Mouse (Mus musculus) heart, embryonic 14.5 days (tissue): ENCODE results near the gene Pim1. TPM values are rescaled to one million over a fixed set of nuclear protein-coding genes. Genes with fewer than 3 reads are reported as not detected.
A peak's percentile ranks its signal among the peaks of the same experiment; 100 is the strongest.
"Not testable (repeated sequence)": the region's sequence is repeated elsewhere in the genome, so short reads cannot be mapped to it uniquely, and the experiment has no call there.

Experiments
- ATAC-seq: fragments of 200-750 bp; cut with Nextera tagmentation; 2 replicates; pipeline ENCODE4 v1.8.0; 2017; ENCODE audit warnings: low read depth, moderate TSS enrichment; ENCODE audit not compliant: insufficient number of reproducible peaks, insufficient read depth, low FRiP score
- H3K27ac ChIP-seq, 2 experiments: fragments of 200-500 bp in 1 of 2; fragments of 300-500 bp in 1 of 2; sonication (generic) in 1 of 2; replicated peaks in 1 of 2; 2 replicates each; pipeline ENCODE4 v1.5.1; 2012 to 2014; ENCODE audit warnings: low read depth in 2 of 2, low read length in 2 of 2, control low read depth in 1 of 2, mild to moderate bottlenecking in 1 of 2, mixed read lengths in 1 of 2; ENCODE audit not compliant: control insufficient read depth in 1 of 2, insufficient read depth in 1 of 2
- H3K27me3 ChIP-seq: fragments of 300-500 bp; sonication (generic); 2 replicates; pipeline ENCODE4 v1.6.1; 2014; ENCODE audit warnings: mild to moderate bottlenecking, low read length, control low read depth; ENCODE audit not compliant: control insufficient read depth, insufficient read depth
- H3K36me3 ChIP-seq: fragments of 300-500 bp; sonication (generic); 2 replicates; pipeline ENCODE4 v1.6.1; 2014; ENCODE audit warnings: mild to moderate bottlenecking, control low read depth, low read length, mixed read lengths; ENCODE audit not compliant: control insufficient read depth, insufficient read depth
- H3K4me1 ChIP-seq, 2 experiments: fragments of 200-500 bp in 1 of 2; fragments of 300-500 bp in 1 of 2; sonication (generic) in 1 of 2; 2 replicates each; pipeline ENCODE4 v1.6.1; 2012 to 2014; ENCODE audit warnings: low read length in 2 of 2, control low read depth in 1 of 2, mixed read lengths in 1 of 2; ENCODE audit not compliant: control insufficient read depth in 2 of 2, insufficient read depth in 2 of 2
- H3K4me2 ChIP-seq: fragments of 300-500 bp; sonication (generic); 2 replicates; pipeline ENCODE4 v1.6.1; 2014; ENCODE audit warnings: mild to moderate bottlenecking, low read length
- H3K4me3 ChIP-seq, 2 experiments: fragments of 200-500 bp in 1 of 2; fragments of 300-500 bp in 1 of 2; sonication (generic) in 1 of 2; 2 replicates each; pipeline ENCODE4 v1.5.1; 2012 to 2014; ENCODE audit warnings: low read length in 2 of 2, mild to moderate bottlenecking in 2 of 2, control low read depth in 1 of 2, low read depth in 1 of 2, moderate library complexity in 1 of 2; ENCODE audit not compliant: control insufficient read depth in 1 of 2, insufficient read depth in 1 of 2
- H3K9ac ChIP-seq: fragments of 300-500 bp; sonication (generic); 2 replicates; pipeline ENCODE4 v1.6.1; 2014; ENCODE audit warnings: mild to moderate bottlenecking, low read length
- H3K9me3 ChIP-seq: fragments of 300-500 bp; sonication (generic); 2 replicates; pipeline ENCODE4 v1.6.1; 2016; ENCODE audit warnings: low read length, control low read depth; ENCODE audit not compliant: control insufficient read depth
- WGBS: fragments of 180-500 bp; shearing (Covaris S2); extraction: QIAGEN DNeasy Blood & Tissue Kit; methylation state at CpG from one replicate; pipeline ENCODE4 v1.1.7; 2014; 5-methylcytosine and 5-hydroxymethylcytosine counted together
- polyA plus RNA-seq: library from polyadenylated mRNA; unstranded; fragments of >200 nt; fragmentation: Nextera tagmentation; extraction: Ambion mirVana; gene quantifications from 2 replicates; pipeline ENCODE4 v1.2.1, GENCODE M21; 2014

Gene Pim1
- polyA plus RNA-seq, 1 experiment from 2014 or later, result 16.5 TPM

DNA sequence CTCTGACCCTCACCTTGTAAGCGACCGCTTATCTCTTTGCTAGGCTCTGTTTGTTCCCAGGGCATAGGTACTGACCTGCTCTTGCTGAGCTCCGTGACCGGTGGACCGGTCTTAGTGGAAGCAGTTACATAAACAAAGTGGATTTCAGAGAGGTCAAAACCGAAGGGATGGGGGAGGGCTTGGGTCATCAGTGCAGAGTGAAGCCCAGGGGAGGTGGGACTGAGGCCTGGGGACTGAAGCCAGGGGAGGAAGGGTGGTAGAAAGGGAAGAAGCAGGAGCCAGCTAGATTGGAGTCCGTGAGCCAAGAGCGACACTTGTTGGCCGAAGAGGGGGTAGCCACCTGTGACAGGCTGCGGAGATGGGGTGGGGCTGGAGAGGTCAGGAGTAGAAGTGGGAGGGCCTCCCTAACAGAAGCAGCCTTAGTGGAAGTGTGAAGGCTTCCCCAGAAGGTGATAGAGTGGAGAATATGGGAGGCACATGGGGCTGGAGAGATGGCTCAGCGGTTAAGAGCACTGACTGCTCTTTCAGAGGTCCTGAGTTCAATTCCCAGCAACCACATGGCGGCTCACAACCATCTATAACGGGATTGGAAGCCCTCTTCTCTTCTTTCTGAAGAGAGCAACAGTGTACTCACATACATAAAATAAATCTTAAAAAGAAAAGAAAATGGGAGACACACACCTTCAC is 22.6 kb downstream of the Pim1 start:
- Histone ChIP-seq H3K27ac (no peak overlapping the region), H3K36me3 (no peaks in the 10 kb centered on the region), H3K4me1 (0 out of 4 replicates have a peak, but pooled peaks cover 0 to 2% of the 10 kb centered on the region in 2 experiments), H3K9me3 (no peaks in the 10 kb centered on the region), H3K4me2 (no peak overlapping the region), H3K9ac (no peak overlapping the region; the same call in 1 of the 2 replicates), H3K27me3 (no peaks in the 10 kb centered on the region), H3K4me3 (no peak overlapping the region)
- WGBS, result 33% methylated on average over 13 of the region's 13 CpGs
- ATAC-seq, result peak; percentile 76

- H3K36me3 ChIP-seq, result no peaks in the 10 kb centered on the region
- H3K27ac ChIP-seq, result no peak overlapping the region
- H3K27me3 ChIP-seq, result no peaks in the 10 kb centered on the region
- no peak overlapping the region for H3K9ac ChIP-seq
- ATAC-seq, result no peak
- H3K4me1 ChIP-seq, result 0 out of 4 replicates have a peak, but pooled peaks cover 0 to 2% of the 10 kb centered on the region in 2 experiments
- no peak overlapping the region for H3K4me2 ChIP-seq
- no peak overlapping the region for H3K4me3 ChIP-seq
- 4% methylated on average over 11 of the region's 11 CpGs for WGBS
- H3K9me3 ChIP-seq, result no peaks in the 10 kb centered on the region
Observed at GRCm38 (mm10) chr17:29514435-29514834, 23.9 kb downstream of the Pim1 start.

DNA sequence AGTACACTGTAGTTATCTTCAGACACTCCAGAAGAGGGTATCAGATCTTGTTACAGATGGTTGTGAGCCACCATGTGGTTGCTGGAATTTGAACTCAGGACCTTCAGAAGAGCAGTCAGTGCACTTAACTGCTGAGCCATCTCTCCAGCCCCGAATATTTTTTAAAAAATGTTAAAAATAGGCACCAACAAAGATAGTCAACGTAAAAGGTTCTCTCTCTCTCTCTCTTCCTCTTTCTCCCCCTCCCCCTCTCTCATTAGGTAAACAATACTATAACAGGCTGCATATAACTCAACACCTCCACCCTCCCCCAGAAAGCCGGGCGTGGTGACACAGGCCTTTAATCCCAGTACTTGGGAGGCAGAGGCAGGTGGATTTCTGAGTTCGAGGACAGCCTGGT is 28.1 kb downstream of the Pim1 start:
- WGBS, result 85% methylated on average over 5 of the region's 5 CpGs
- not testable (repeated sequence) for ATAC-seq

DNA sequence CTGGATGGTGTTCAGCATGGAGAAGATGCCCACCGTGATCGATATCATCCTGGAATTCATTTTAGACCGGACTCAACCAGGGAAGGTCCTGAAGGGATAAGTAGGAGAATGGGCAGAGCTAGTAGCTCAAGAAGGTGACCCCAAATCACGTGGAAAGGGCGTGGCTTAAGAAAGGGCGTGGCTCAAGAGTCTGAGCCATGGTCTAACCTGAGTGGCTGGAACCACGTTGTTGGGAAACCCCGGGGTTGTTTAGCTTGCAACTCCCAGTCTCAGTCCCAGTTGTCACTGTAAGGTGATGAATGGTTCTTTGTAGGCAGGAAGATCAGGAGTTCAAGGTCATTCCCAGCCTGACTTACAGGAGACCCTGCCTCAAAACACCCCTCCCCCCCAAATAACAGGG is 29.2 kb downstream of the Pim1 start:
- H3K9ac ChIP-seq, result no peak overlapping the region
- WGBS, result 69% methylated on average over 8 of the region's 8 CpGs
- ATAC-seq, result no peak

More for the DNA sequence above, 28.1 kb downstream of the Pim1 start:
- H3K9me3 ChIP-seq, H3K4me2 ChIP-seq, H3K9ac ChIP-seq, H3K4me3 ChIP-seq, H3K36me3 ChIP-seq, H3K27me3 ChIP-seq, H3K4me1 ChIP-seq, H3K27ac ChIP-seq: not testable (repeated sequence)

GRCm38 (mm10) chr17:29525613-29526012 is 35.1 kb downstream of the Pim1 start:
- H3K27ac ChIP-seq, result no peak overlapping the region
- H3K4me2 ChIP-seq, result no peak overlapping the region
- no peak for ATAC-seq
- no peak overlapping the region for H3K9ac ChIP-seq
- no peaks in the 10 kb centered on the region for H3K36me3 ChIP-seq
- WGBS, result 81% methylated on average over 2 of the region's 2 CpGs
- no peaks in the 10 kb centered on the region for H3K4me1 ChIP-seq
- H3K27me3 ChIP-seq, result no peaks in the 10 kb centered on the region
- no peaks in the 10 kb centered on the region; the same call in 1 of the 2 replicates for H3K9me3 ChIP-seq
- H3K4me3 ChIP-seq, result no peak overlapping the region

More for the DNA sequence above, 29.2 kb downstream of the Pim1 start:
- no peaks in the 10 kb centered on the region for H3K36me3 ChIP-seq
- H3K4me3 ChIP-seq, result no peak overlapping the region
- H3K4me1 ChIP-seq, result no peaks in the 10 kb centered on the region
- no peak overlapping the region for H3K4me2 ChIP-seq
- H3K27me3 ChIP-seq, result no peaks in the 10 kb centered on the region
- no peak overlapping the region for H3K27ac ChIP-seq
- H3K9me3 ChIP-seq, result no peaks in the 10 kb centered on the region

DNA sequence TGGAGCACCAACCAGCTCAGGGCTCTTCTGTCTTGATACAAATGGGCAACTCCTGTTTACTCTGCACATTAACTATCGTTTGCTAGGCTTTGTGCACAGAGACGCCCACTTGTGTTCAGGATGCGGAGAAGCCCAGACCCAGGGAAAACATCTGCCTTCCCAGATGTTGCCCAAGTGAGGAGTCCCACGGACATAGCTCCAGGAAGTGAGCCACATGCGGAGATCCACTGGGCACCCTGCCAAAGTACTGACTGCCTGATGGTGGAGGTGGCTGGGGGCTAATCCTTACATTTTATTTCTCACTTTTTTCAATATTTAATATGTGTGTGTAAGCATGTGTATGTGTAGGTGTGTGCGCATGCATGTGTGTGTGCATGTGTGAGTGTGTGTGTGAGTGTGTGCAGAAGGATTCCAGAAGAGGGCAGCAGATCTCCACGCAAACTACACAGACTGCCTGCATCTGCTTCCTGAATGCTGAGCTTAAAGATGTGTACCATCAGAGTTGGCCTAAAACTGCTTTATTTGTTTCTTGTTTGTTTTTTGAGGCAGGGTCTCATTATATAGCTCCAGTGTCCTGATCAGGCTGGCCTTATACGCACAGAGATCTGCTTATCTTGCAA is 38.1 kb downstream of the Pim1 start:
- Histone ChIP-seq H3K4me1 (peaks cover 0 to 2% of the 10 kb centered on the region in 2 experiments; a peak in 1 of 4 replicates), H3K27ac (no peak overlapping the region), H3K4me2 (no peak overlapping the region), H3K27me3 (no peaks in the 10 kb centered on the region), H3K4me3 (no peak overlapping the region), H3K36me3 (no peaks in the 10 kb centered on the region), H3K9ac (no peak overlapping the region), H3K9me3 (no peaks in the 10 kb centered on the region; the same call in 1 of the 2 replicates)
- 78% methylated on average over 8 of the region's 8 CpGs for WGBS
- no peak for ATAC-seq

DNA sequence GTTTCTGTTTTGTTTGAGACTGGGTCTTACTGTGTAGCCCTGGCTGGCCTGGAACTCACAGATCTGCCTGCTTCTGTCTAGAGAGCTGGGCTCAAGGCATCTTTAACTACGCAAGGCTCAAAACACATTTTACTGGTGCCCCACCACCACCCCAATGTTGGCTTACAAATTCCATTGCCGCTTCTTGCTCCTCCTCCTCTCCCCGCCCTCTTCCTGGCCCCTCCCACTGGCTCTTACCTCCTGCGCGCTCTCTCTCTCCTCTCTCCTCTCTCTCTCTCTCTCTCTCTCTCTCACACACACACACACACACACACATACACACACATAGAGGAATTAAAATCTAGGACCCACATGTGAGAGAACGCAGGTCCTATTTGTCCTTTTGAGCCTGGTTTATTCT is 40.0 kb downstream of the Pim1 start:
- WGBS, result 78% methylated on average over 6 of the region's 6 CpGs
- Histone ChIP-seq H3K4me1 (peaks cover 0 to 2% of the 10 kb centered on the region in 2 experiments; a peak in 1 of 4 replicates), H3K9me3 (no peaks in the 10 kb centered on the region; the same call in 1 of the 2 replicates), H3K4me2 (no peak overlapping the region), H3K36me3 (no peaks in the 10 kb centered on the region), H3K4me3 (no peak overlapping the region), H3K9ac (no peak overlapping the region), H3K27me3 (no peaks in the 10 kb centered on the region), H3K27ac (no peak overlapping the region)
- ATAC-seq, result no peak
